Mouse (Mus musculus) liver, embryonic 14.5 days (tissue): ENCODE data around the gene Stbd1.

ENCODE experiments used
- CTCF ChIP-seq: IDR thresholded peaks from 2 replicates; pipeline ENCODE4 v1.5.1; 2016; ENCODE audit warnings: antibody characterized with exemption, low read depth, control low read depth
- EP300 ChIP-seq: IDR thresholded peaks from 2 replicates; pipeline ENCODE4 v1.6.1; 2016; ENCODE audit warnings: antibody characterized with exemption, low read depth

GRCm38 (mm10) chr5:92612756-92613155 lies 9.9 kb downstream of the Stbd1 start:
- TF ChIP-seq CTCF (no peak), EP300 (no peak)
